Mouse (Mus musculus): ENCODE measurements around the gene Ndufb3. TPM values are rescaled to one million over a fixed set of nuclear protein-coding genes. Genes with fewer than 3 reads are reported as not detected.
"Not testable (repeated sequence)": the region's sequence is repeated elsewhere in the genome, so short reads cannot be mapped to it uniquely, and the experiment has no call there.

The Ndufb3 gene
- polyA plus RNA-seq, 1 experiment from 2014 or later = 168 TPM

DNA sequence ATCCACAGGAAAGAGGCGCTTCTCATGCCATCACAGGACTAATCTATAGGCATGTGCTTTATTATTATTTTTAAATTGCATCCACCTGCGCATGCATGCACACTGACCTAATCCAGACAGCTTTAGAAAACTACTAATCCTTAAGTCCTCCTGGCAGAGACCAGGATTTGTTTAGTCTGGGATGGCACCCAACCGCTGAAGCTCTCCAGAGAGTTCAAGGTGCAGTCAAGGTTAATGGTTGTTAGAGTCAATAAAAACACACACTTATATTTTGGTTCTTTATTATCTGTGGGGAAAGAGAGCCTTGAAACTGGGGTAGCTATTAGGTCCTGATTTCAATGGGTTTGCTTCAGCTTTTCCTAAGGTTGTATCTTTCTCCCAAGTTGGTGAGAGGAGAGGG lies 35.1 kb downstream of the Ndufb3 start:
- no peak for ATAC-seq (ENCODE audit: low FRiP score, low read depth)
- no peaks in the 10 kb centered on the region for H3K36me3 ChIP-seq
- no peak overlapping the region for H3K9ac ChIP-seq
- 94% methylated on average over 3 of the region's 3 CpGs for WGBS
- no peak overlapping the region for H3K4me3 ChIP-seq
- H3K27ac ChIP-seq = no peak overlapping the region
- no peaks in the 10 kb centered on the region for H3K4me1 ChIP-seq
- H3K27me3 ChIP-seq (replicated peaks) = no peaks in the 10 kb centered on the region
- H3K9me3 ChIP-seq = no peaks in the 10 kb centered on the region
- H3K4me2 ChIP-seq (replicated peaks) = no peak overlapping the region

DNA sequence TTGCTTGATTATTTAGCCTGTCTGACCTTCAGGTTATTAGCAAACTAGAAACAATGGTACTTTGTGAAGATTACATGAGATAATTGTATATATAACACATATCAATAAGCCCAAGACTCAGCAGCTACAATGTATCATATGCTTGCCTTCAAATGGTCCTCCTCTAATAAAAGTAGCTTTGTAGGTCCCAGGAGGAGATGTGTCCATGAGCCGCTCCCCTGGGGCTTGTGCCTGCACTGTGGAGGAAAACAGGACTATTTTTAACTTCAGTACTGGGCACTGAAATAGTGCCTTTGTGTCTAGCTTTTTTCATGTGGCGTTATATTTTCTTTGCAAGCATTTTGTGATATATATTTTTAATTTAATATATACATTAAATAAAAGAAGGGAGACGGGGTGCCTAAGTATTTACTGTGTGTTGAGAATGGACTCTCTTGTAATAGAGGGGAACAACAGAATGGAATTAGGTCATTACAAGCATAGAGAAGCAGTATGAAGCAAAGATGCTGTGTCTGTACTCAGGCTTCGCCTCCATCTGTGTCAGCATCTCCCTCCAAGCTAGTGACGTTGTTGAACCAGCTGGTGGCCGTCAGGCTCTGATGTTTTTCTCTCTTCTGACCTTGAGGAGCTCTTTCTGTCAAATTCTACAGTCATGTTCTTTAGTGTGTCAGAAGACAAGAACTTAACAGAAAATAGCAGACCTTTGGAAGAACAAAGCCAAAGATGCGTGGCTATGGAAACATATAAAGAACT lies 36.0 kb downstream of the Ndufb3 start:
- no peak for ATAC-seq (ENCODE audit: low FRiP score, low read depth)
- H3K9ac ChIP-seq = no peak overlapping the region
- H3K27me3 ChIP-seq (replicated peaks) = no peaks in the 10 kb centered on the region
- H3K4me2 ChIP-seq (replicated peaks) = no peak overlapping the region
- H3K4me1 ChIP-seq = no peaks in the 10 kb centered on the region
- 75% methylated on average over 7 of the region's 7 CpGs for WGBS
- no peak overlapping the region for H3K27ac ChIP-seq
- H3K36me3 ChIP-seq = no peaks in the 10 kb centered on the region
- H3K4me3 ChIP-seq = no peak overlapping the region
- H3K9me3 ChIP-seq = no peaks in the 10 kb centered on the region

DNA sequence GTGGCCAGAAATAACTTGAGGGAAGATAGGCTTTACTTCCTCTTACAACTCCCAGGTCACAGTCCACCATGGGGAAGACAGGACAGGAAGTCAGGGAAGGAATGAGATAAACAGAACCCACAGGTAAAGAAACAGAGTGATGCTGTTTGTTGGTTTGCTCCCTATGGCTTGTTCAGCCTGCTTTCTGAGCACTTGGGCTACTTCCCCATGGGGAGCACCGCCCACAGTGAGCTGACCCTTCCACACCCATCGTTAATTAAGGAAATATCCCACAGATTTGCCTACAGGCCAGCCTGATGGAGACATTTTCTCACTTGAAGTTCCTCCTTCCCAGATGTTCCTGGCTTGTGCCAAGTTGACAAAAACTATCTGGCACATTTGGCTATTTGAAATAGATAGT lies 42.7 kb downstream of the Ndufb3 start:
- not testable (repeated sequence) for H3K27ac ChIP-seq; H3K27me3 ChIP-seq (replicated peaks); ATAC-seq (ENCODE audit: low FRiP score, low read depth); H3K4me2 ChIP-seq (replicated peaks); H3K4me3 ChIP-seq; H3K36me3 ChIP-seq; H3K4me1 ChIP-seq; H3K9ac ChIP-seq; H3K9me3 ChIP-seq
- 87% methylated on average over 2 of the region's 2 CpGs for WGBS

Other genes starting within 250 kb of the Ndufb3 start
- 422 and 442 TPM in 2 replicates for gene Bzw1, start 193.5 kb upstream of the Ndufb3 start, polyA plus RNA-seq (2016; fragmentation: Nextera tagmentation; extraction: Ambion mirVana)
- gene Clk1, start 162.3 kb upstream of the Ndufb3 start, polyA plus RNA-seq (2016; fragmentation: Nextera tagmentation; extraction: Ambion mirVana) = 164 and 177 TPM in 2 replicates
- 58.2 and 60.4 TPM in 2 replicates for gene Nif3l1, start 141.2 kb upstream of the Ndufb3 start, polyA plus RNA-seq (2016; fragmentation: Nextera tagmentation; extraction: Ambion mirVana)
- 45.4 and 50.9 TPM in 2 replicates for gene Ppil3, start 140.9 kb upstream of the Ndufb3 start, polyA plus RNA-seq (2016; fragmentation: Nextera tagmentation; extraction: Ambion mirVana)
- 33.1 and 38.1 TPM in 2 replicates for gene Orc2, start 81.3 kb upstream of the Ndufb3 start, polyA plus RNA-seq (2016; fragmentation: Nextera tagmentation; extraction: Ambion mirVana)
- 8.5 and 9.4 TPM in 2 replicates for gene Fam126b, start 61 bp upstream of the Ndufb3 start, polyA plus RNA-seq (2016; fragmentation: Nextera tagmentation; extraction: Ambion mirVana)
- gene Als2cr12, start 109.6 kb downstream of the Ndufb3 start, polyA plus RNA-seq (2016; fragmentation: Nextera tagmentation; extraction: Ambion mirVana) = not detected in 2 replicates
- 21.5 and 22.8 TPM in 2 replicates for gene Cflar, start 125.1 kb downstream of the Ndufb3 start, polyA plus RNA-seq (2016; fragmentation: Nextera tagmentation; extraction: Ambion mirVana)
- gene Casp8, start 209.0 kb downstream of the Ndufb3 start, polyA plus RNA-seq (2016; fragmentation: Nextera tagmentation; extraction: Ambion mirVana) = 11.3 and 13.5 TPM in 2 replicates